In the genomic region with DNA sequence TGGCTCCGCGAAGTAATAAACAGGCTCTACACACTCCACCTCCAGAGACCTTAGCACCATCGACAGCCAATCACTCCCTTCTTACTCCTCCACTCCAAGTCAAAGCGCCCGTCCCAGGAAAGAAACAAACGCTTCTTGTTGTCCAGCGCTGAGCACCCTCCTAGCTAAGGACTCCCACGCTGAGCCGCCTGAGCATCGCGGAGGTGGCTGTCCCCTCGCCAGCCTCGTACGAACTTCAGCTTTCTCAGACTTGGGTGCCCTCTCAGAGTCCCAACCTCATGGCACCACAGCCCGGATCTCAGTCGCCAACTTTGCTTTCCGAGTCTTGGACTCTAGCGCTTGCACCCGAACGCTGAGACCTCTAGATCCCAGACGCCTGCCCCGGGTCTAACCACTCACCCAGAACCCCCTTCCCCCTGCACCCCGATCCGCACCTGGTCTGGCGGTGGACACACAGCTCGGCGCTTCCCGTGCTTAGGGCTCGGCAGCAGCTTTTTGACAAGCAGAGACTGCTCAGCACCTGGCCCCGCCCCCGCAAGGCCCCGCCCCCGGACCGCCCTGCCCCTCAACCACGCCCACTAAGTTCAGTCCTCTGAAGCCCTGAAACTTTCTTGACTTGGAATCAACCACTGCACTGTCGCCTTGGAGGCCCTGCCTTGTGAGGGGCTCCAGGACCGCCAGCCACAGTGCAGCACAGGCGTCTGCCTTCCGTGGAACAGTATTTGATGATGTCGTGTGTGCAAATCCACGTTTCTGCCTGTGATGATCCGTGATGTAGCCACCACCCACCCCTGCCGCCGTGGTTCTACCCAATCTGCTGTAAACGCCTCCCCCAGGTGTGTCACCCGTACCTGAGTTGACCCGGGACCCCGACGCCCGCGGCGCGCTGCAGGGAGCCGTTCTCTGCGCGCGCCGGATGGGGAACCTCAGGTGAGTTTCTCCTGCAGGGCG, we compare ENCODE assay signal across 8 mouse cellular contexts. TPM values are rescaled to one million over a fixed set of nuclear protein-coding genes. Genes with fewer than 3 reads are reported as not detected.
DNase-seq lines count a peak whose midpoint lies in the region; ATAC-seq and TF ChIP-seq lines count a peak whose summit lies in the region.

No protein-coding gene starts in this region.

- no peak for DNase-seq in frontal cortex, postnatal 25 days (ENCODE audit: low spot score in 2 of 2)
- DNase-seq in heart, adult 18-20 months = peak; percentile 32 to 56
- DNase-seq in kidney, adult 2 months = peak; percentile 82
- DNase-seq in lung, postnatal 10 days = peak; percentile 56
- peak; percentile 40 for DNase-seq in ovary, postnatal 14 days (ENCODE audit: low spot score)
- DNase-seq in urinary bladder, postnatal 36 days (ENCODE audit: low spot score in 2 of 2) = peak; percentile 50 to 51

- ATAC-seq in frontal cortex, adult (ENCODE audit: low TSS enrichment) = peak; percentile 31; the same call in 1 of the 2 replicates

- peaks cover 3% of the 10 kb centered on the region; the same call in 1 of the 2 replicates for H3K4me1 ChIP-seq in cortical plate, adult 2 months (ENCODE audit: control insufficient read depth, insufficient read depth, low read length)
- peaks cover 17% of the 10 kb centered on the region; the same call in 1 of the 2 replicates for H3K4me1 ChIP-seq in kidney, adult 2 months (ENCODE audit: control insufficient read depth, insufficient read depth, low read length)

- TF ChIP-seq POLR2A in cortical plate, adult 2 months (IDR thresholded peaks at IDR 0.05; ENCODE audit: extremely low read depth, insufficient read depth, low read length) = no peak
- TF ChIP-seq POLR2A in kidney, adult 2 months (IDR thresholded peaks at IDR 0.05; ENCODE audit: low read depth, low read length) = peak; percentile 80

- H3K27ac ChIP-seq in cortical plate, adult 2 months (ENCODE audit: insufficient read depth, low read length) = no peak overlapping the region
- H3K27ac ChIP-seq in kidney, adult 2 months (ENCODE audit: insufficient read depth, low read depth, low read length) = peak overlapping the region; percentile 88

- no peak for TF ChIP-seq CTCF in cortical plate, adult 2 months (IDR thresholded peaks at IDR 0.05; ENCODE audit: extremely low read depth, insufficient read depth, low read length)
- no peak for TF ChIP-seq CTCF in kidney, adult 2 months (conservative IDR thresholded peaks at IDR 0.05; ENCODE audit: insufficient read depth, insufficient read length, low read depth, low read length)

- H3K27me3 ChIP-seq in kidney, adult 2 months (replicated peaks; ENCODE audit: control insufficient read depth, insufficient read depth, low read length) = no peaks in the 10 kb centered on the region

- H3K36me3 ChIP-seq in kidney, adult 2 months (ENCODE audit: control insufficient read depth, insufficient read depth, low read length) = no peaks in the 10 kb centered on the region

- peak overlapping the region; percentile 32; the same call in 1 of the 2 replicates for H3K4me3 ChIP-seq in cortical plate, adult 2 months (ENCODE audit: insufficient read depth, low read length)
- peak overlapping the region; percentile 85 for H3K4me3 ChIP-seq in kidney, adult 2 months (ENCODE audit: insufficient read depth, low read depth, low read length)

- under 1% methylated on average over 59 of the region's 59 CpGs for WGBS in kidney, adult 2 months

RNA-seq across cellular contexts. Expression of a gene that starts 2.4 kb away (rescaled TPM):
- polyA plus RNA-seq in cortical plate, adult 2 months (2012; rRNA removed) = 0.17 and 0.25 TPM in 2 replicates
- total RNA-seq in heart, adult 18-20 months (2021) = 1 to 10 TPM; 2.4 to 3.4 TPM
- 96.6 and 114 TPM in 2 replicates for polyA plus RNA-seq in kidney, adult 2 months (2012; rRNA removed)

RNA-seq across cellular contexts. Expression of a gene that starts 55.9 kb away (rescaled TPM):
- polyA plus RNA-seq in cortical plate, adult 2 months (2012; rRNA removed) = 58.3 and 63.6 TPM in 2 replicates
- total RNA-seq in heart, adult 18-20 months (2021) = 10 to 100 TPM; 16.0 to 16.5 TPM
- 69.4 and 74.9 TPM in 2 replicates for polyA plus RNA-seq in kidney, adult 2 months (2012; rRNA removed)

Comparison
In these comparisons a context has a peak if more than half of its experiments do, and no peak if none do; other contexts are left out.
1. DNase-seq: peak in heart, adult 18-20 months (2 of 2), kidney, adult 2 months (single experiment), lung, postnatal 10 days (single experiment), ovary, postnatal 14 days (single experiment) and urinary bladder, postnatal 36 days (2 of 2); none in frontal cortex, postnatal 25 days (0 of 2).
2. RNA of a gene that starts 2.4 kb away (polyA plus RNA-seq): 96.6 to 114 TPM in kidney, adult 2 months; 0.17 to 0.25 TPM in cortical plate, adult 2 months; every median in the first group is over 10 times any median in the second.